Mouse (Mus musculus): ENCODE measurements at regions not wholly inside any gene's neighbourhood (a gene's known extent, or its start where the extent isn't known, plus 50 kb on each side); places are given as distances from the start of the nearest gene placed in this dataset.

GRCm38 (mm10) chr14:89844888-89845287, 1373.7 kb upstream of the Pcdh20 start:
- ATAC-seq (ENCODE audit: insufficient read depth, low read depth) (no peak), DNase-seq (ENCODE audit: low spot score) (no peak)
- H3K9ac ChIP-seq (replicated peaks; ENCODE audit: low read depth, low read length) = no peak overlapping the region
- H3K4me2 ChIP-seq (ENCODE audit: low read depth, low read length) = no peak overlapping the region
- H3K36me3 ChIP-seq (replicated peaks; ENCODE audit: control insufficient read depth, insufficient read depth, low read length) = no peaks in the 10 kb centered on the region
- no peaks in the 10 kb centered on the region for H3K9me3 ChIP-seq (replicated peaks; ENCODE audit: control insufficient read depth, low read length)
- 62% methylated on average over 5 of the region's 5 CpGs for WGBS
- no peak overlapping the region for H3K27ac ChIP-seq (ENCODE audit: low read depth)
- TF ChIP-seq EP300 (IDR thresholded peaks at IDR 0.05; ENCODE audit: low read depth) (no peak), CTCF (IDR thresholded peaks at IDR 0.05; ENCODE audit: low read depth) (no peak)
- no peak overlapping the region for H3K4me3 ChIP-seq (ENCODE audit: low read depth, low read length)
- H3K4me1 ChIP-seq (ENCODE audit: control insufficient read depth, insufficient read depth) = no peaks in the 10 kb centered on the region
- H3K27me3 ChIP-seq (ENCODE audit: control insufficient read depth, insufficient read depth, low read length) = no peaks in the 10 kb centered on the region

DNA sequence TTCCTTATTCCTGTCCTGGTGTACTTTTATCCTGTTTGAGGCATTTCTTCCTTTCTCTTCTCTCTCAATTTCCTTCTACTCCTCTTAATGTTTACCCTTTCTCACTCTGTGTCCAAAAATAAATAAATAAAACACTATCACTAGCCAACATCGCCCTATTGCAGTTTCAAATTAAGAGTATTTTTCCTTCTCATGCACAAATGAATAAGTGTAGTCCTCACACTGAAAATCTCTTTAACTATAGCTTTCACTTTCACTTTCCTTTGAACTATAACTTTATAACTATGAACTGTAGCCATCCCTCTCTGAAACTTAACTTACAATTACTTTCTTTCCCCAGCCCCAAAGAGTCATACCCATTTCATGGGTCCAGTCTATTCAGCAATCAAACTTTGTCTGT, 1355.5 kb upstream of the Pcdh20 start:
- no peaks in the 10 kb centered on the region for H3K4me1 ChIP-seq (ENCODE audit: control insufficient read depth, insufficient read depth)
- no peak for DNase-seq (ENCODE audit: low spot score)
- H3K4me3 ChIP-seq (ENCODE audit: low read depth, low read length) = 0 out of 2 replicates have a peak overlapping the region, but pooled peaks have one; percentile 4
- H3K4me2 ChIP-seq (ENCODE audit: low read depth, low read length) = no peak overlapping the region
- no peaks in the 10 kb centered on the region for H3K36me3 ChIP-seq (replicated peaks; ENCODE audit: control insufficient read depth, insufficient read depth, low read length)
- H3K9ac ChIP-seq (replicated peaks; ENCODE audit: low read depth, low read length) = no peak overlapping the region
- no peaks in the 10 kb centered on the region for H3K27me3 ChIP-seq (ENCODE audit: control insufficient read depth, insufficient read depth, low read length)
- 46% methylated on average over 1 of the region's 1 CpGs for WGBS
- TF ChIP-seq CTCF (IDR thresholded peaks at IDR 0.05; ENCODE audit: low read depth) (no peak), EP300 (IDR thresholded peaks at IDR 0.05; ENCODE audit: low read depth) (no peak)
- no peak for ATAC-seq (ENCODE audit: insufficient read depth, low read depth)
- no peak overlapping the region for H3K27ac ChIP-seq (ENCODE audit: low read depth)
- H3K9me3 ChIP-seq (replicated peaks; ENCODE audit: control insufficient read depth, low read length) = no peaks in the 10 kb centered on the region

DNA sequence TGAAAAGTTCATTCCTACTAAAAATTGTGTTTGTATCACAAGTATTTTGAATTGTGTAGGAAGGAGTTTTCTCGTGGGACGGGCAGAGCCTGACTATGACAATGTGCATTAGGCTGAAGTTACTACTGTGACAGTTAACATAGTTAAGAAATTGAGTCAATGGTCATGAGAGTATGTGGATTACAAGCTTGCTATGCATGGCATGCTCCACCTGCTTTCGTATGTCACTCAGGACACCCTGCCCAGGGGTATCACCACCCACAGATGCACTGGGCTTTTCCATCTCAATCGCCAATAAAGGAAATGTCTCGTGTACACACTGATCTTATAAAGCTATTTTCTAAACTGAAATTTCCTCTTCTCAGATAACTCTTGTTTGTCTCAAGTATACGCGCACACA, 1354.8 kb upstream of the Pcdh20 start:
- no peak for DNase-seq (ENCODE audit: low spot score)
- WGBS = 82% methylated on average over 7 of the region's 7 CpGs
- Histone ChIP-seq H3K9me3 (replicated peaks; ENCODE audit: control insufficient read depth, low read length) (no peaks in the 10 kb centered on the region), H3K4me1 (ENCODE audit: control insufficient read depth, insufficient read depth) (no peaks in the 10 kb centered on the region), H3K27ac (ENCODE audit: low read depth) (no peak overlapping the region), H3K36me3 (replicated peaks; ENCODE audit: control insufficient read depth, insufficient read depth, low read length) (no peaks in the 10 kb centered on the region), H3K4me3 (ENCODE audit: low read depth, low read length) (no peak overlapping the region), H3K27me3 (ENCODE audit: control insufficient read depth, insufficient read depth, low read length) (no peaks in the 10 kb centered on the region), H3K9ac (replicated peaks; ENCODE audit: low read depth, low read length) (no peak overlapping the region), H3K4me2 (ENCODE audit: low read depth, low read length) (no peak overlapping the region)
- no peak for ATAC-seq (ENCODE audit: insufficient read depth, low read depth)
- no peak for TF ChIP-seq CTCF (IDR thresholded peaks at IDR 0.05; ENCODE audit: low read depth)
- TF ChIP-seq EP300 (IDR thresholded peaks at IDR 0.05; ENCODE audit: low read depth) = no peak

- 81% methylated on average over 4 of the region's 4 CpGs for WGBS
- ATAC-seq (ENCODE audit: insufficient read depth, low read depth) = no peak
These were observed 1352.2 kb upstream of the Pcdh20 start for GRCm38 (mm10) chr14:89823436-89823835.

DNA sequence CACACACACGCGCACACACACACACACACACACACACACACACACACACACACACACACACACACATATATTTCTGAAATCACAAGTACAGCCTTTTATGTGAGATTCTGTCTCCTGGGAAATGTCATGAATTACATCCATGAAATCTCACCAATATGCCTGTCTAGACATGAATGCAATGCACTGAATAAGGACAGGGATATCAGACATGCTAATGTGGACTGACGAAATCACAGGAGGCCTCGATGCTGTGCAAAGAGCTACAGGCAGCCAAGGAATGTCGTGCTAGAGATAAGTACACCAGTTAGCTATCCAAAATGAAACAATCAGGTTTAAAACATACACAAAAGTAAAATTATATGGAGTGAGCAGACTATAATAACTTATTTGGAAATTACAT, 1351.0 kb upstream of the Pcdh20 start:
- Histone ChIP-seq H3K4me1 (ENCODE audit: control insufficient read depth, insufficient read depth) (no peaks in the 10 kb centered on the region), H3K27ac (ENCODE audit: low read depth) (no peak overlapping the region), H3K9me3 (replicated peaks; ENCODE audit: control insufficient read depth, low read length) (no peaks in the 10 kb centered on the region), H3K4me3 (ENCODE audit: low read depth, low read length) (no peak overlapping the region), H3K27me3 (ENCODE audit: control insufficient read depth, insufficient read depth, low read length) (no peaks in the 10 kb centered on the region), H3K4me2 (ENCODE audit: low read depth, low read length) (no peak overlapping the region), H3K9ac (replicated peaks; ENCODE audit: low read depth, low read length) (no peak overlapping the region), H3K36me3 (replicated peaks; ENCODE audit: control insufficient read depth, insufficient read depth, low read length) (no peaks in the 10 kb centered on the region)
- 53% methylated on average over 5 of the region's 5 CpGs for WGBS
- no peak for DNase-seq (ENCODE audit: low spot score)
- no peak for ATAC-seq (ENCODE audit: insufficient read depth, low read depth)
- TF ChIP-seq CTCF (IDR thresholded peaks at IDR 0.05; ENCODE audit: low read depth) (no peak), EP300 (IDR thresholded peaks at IDR 0.05; ENCODE audit: low read depth) (no peak)

More at GRCm38 (mm10) chr14:89823436-89823835, 1352.2 kb upstream of the Pcdh20 start:
- no peak for TF ChIP-seq EP300 (IDR thresholded peaks at IDR 0.05; ENCODE audit: low read depth)
- no peak for TF ChIP-seq CTCF (IDR thresholded peaks at IDR 0.05; ENCODE audit: low read depth)
- no peak overlapping the region for H3K4me2 ChIP-seq (ENCODE audit: low read depth, low read length)
- no peaks in the 10 kb centered on the region for H3K4me1 ChIP-seq (ENCODE audit: control insufficient read depth, insufficient read depth)
- H3K4me3 ChIP-seq (ENCODE audit: low read depth, low read length) = no peak overlapping the region
- H3K36me3 ChIP-seq (replicated peaks; ENCODE audit: control insufficient read depth, insufficient read depth, low read length) = no peaks in the 10 kb centered on the region
- DNase-seq (ENCODE audit: low spot score) = no peak
- no peaks in the 10 kb centered on the region for H3K27me3 ChIP-seq (ENCODE audit: control insufficient read depth, insufficient read depth, low read length)
- H3K9ac ChIP-seq (replicated peaks; ENCODE audit: low read depth, low read length) = no peak overlapping the region
- no peak overlapping the region for H3K27ac ChIP-seq (ENCODE audit: low read depth)
- no peaks in the 10 kb centered on the region for H3K9me3 ChIP-seq (replicated peaks; ENCODE audit: control insufficient read depth, low read length)

GRCm38 (mm10) chr14:89806825-89807224, 1335.6 kb upstream of the Pcdh20 start:
- no peaks in the 10 kb centered on the region for H3K36me3 ChIP-seq (replicated peaks; ENCODE audit: control insufficient read depth, insufficient read depth, low read length)
- 62% methylated on average over 1 of the region's 1 CpGs for WGBS
- H3K9ac ChIP-seq (replicated peaks; ENCODE audit: low read depth, low read length) = no peak overlapping the region
- no peaks in the 10 kb centered on the region for H3K27me3 ChIP-seq (ENCODE audit: control insufficient read depth, insufficient read depth, low read length)
- ATAC-seq (ENCODE audit: insufficient read depth, low read depth) (no peak), DNase-seq (ENCODE audit: low spot score) (no peak)
- TF ChIP-seq CTCF (IDR thresholded peaks at IDR 0.05; ENCODE audit: low read depth) (no peak), EP300 (IDR thresholded peaks at IDR 0.05; ENCODE audit: low read depth) (no peak)
- no peak overlapping the region for H3K4me2 ChIP-seq (ENCODE audit: low read depth, low read length)
- H3K4me1 ChIP-seq (ENCODE audit: control insufficient read depth, insufficient read depth) = no peaks in the 10 kb centered on the region
- H3K9me3 ChIP-seq (replicated peaks; ENCODE audit: control insufficient read depth, low read length) = no peaks in the 10 kb centered on the region
- H3K27ac ChIP-seq (ENCODE audit: low read depth) = no peak overlapping the region
- H3K4me3 ChIP-seq (ENCODE audit: low read depth, low read length) = no peak overlapping the region
